ENCODE assay signal across 9 mouse cellular contexts in the genomic region with DNA sequence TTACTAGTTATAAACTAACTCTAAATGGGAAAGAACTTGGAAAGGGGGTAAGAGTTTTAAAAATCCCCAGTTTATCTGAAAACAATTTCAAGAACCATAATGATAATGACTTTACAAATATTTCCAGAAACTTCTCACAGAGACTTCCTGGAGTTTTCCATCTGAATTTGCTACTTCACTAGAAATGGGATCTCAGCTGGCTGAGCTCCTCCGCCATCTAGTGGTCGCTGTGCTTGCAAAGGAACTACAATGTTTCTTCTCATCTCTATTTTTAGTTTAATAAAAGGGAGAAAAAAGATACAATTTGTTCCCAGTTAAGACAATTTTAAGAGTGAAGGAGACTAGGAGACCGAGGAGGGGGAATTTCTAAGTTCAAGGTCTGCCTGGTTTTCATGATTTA. TPM values are rescaled to one million over a fixed set of nuclear protein-coding genes. Genes with fewer than 3 reads are reported as not detected.
DNase-seq lines count a peak whose midpoint lies in the region; ATAC-seq and TF ChIP-seq lines count a peak whose summit lies in the region.
"Had no signal": no experiment of that assay in that cellular context is flagged by ENCODE, and none has a peak within 500 bp of the region (broad histone marks: within the 10 kb centered on the region; RNA-seq: fewer than 3 reads in every experiment).

No protein-coding gene starts in this region.

- H3K4me2 ChIP-seq in liver, embryonic 11.5 days = no peak overlapping the region

- 27% methylated on average over 3 of the region's 3 CpGs for WGBS in liver, adult 2 months
- 22% methylated on average over 3 of the region's 3 CpGs for WGBS in liver, embryonic 11.5 days
- WGBS in lung, adult 2 months = 16% methylated on average over 3 of the region's 3 CpGs

- no peak overlapping the region for H3K9ac ChIP-seq in liver, adult 2 months (ENCODE audit: low read depth, low read length)
- H3K9ac ChIP-seq in liver, embryonic 11.5 days (ENCODE audit: low read depth, low read length) = no peak overlapping the region

- peak; percentile 52 to 57 for DNase-seq in cerebellum, adult 18-20 months
- peak; percentile 25 for DNase-seq in liver, adult 2 months (ENCODE audit: extremely low read depth, low read depth, low spot score)
- DNase-seq in liver, embryonic 11.5 days (ENCODE audit: low spot score) = no peak
- DNase-seq in brain, adult 2 months (ENCODE audit: low read depth, low spot score) = peak; percentile 83
- DNase-seq in induced T-regulatory cell, adult 2 months (ENCODE audit: low read depth) = peak; percentile 68
- no peak for DNase-seq in lung, adult 2 months

- no peaks in the 10 kb centered on the region for H3K79me2 ChIP-seq in liver, adult 2 months (ENCODE audit: control insufficient read depth, insufficient read depth, low read length)

- H3K27me3 ChIP-seq in liver, adult 2 months (ENCODE audit: control insufficient read depth, insufficient read depth, low read length) = no peaks in the 10 kb centered on the region
- H3K27me3 ChIP-seq in liver, embryonic 11.5 days (replicated peaks; ENCODE audit: control insufficient read depth, insufficient read depth, low read length) = no peaks in the 10 kb centered on the region
- no peaks in the 10 kb centered on the region for H3K27me3 ChIP-seq in testis, adult 2 months (ENCODE audit: control insufficient read depth, insufficient read depth, low read length)

- H3K4me3 ChIP-seq in liver, adult 2 months (ENCODE audit: insufficient read depth, low read depth, low read length) = no peak overlapping the region
- H3K4me3 ChIP-seq in liver, embryonic 11.5 days (ENCODE audit: low read depth, low read length) = no peak overlapping the region
- no peak overlapping the region for H3K4me3 ChIP-seq in lung, adult 2 months (replicated peaks; ENCODE audit: extremely low read depth, low read depth, low read length)
- no peak overlapping the region for H3K4me3 ChIP-seq in testis, adult 2 months (ENCODE audit: control insufficient read depth, low read depth, low read length)

- no peaks in the 10 kb centered on the region for H3K9me3 ChIP-seq in liver, embryonic 11.5 days (ENCODE audit: control insufficient read depth, low read length)

- H3K4me1 ChIP-seq in liver, adult 2 months (ENCODE audit: control insufficient read depth, insufficient read depth, low read length) = no peaks in the 10 kb centered on the region
- no peaks in the 10 kb centered on the region for H3K4me1 ChIP-seq in liver, embryonic 11.5 days (replicated peaks; ENCODE audit: control insufficient read depth, insufficient read depth, low read length)
- H3K4me1 ChIP-seq in lung, adult 2 months (ENCODE audit: control insufficient read depth, insufficient read depth, low read length) = no peaks in the 10 kb centered on the region
- no peaks in the 10 kb centered on the region for H3K4me1 ChIP-seq in testis, adult 2 months (ENCODE audit: control insufficient read depth, insufficient read depth, low read length)

- no peak for TF ChIP-seq POLR2A in liver, adult 2 months (IDR thresholded peaks at IDR 0.05; ENCODE audit: extremely low read depth, insufficient read depth, low read length)
- no peak for TF ChIP-seq POLR2A in lung, adult 2 months (IDR thresholded peaks at IDR 0.05; ENCODE audit: borderline replicate concordance, extremely low read depth, low read depth, low read length)
- no peak for TF ChIP-seq POLR2A in testis, adult 2 months (IDR thresholded peaks at IDR 0.05; ENCODE audit: control insufficient read depth, low read depth, low read length)

- H3K36me3 ChIP-seq in liver, adult 2 months (ENCODE audit: control insufficient read depth, insufficient read depth, low read length) = peaks cover 62% of the 10 kb centered on the region
- peaks cover 39% of the 10 kb centered on the region for H3K36me3 ChIP-seq in liver, embryonic 11.5 days (ENCODE audit: control insufficient read depth, insufficient read depth, low read length)
- peaks cover 6% of the 10 kb centered on the region for H3K36me3 ChIP-seq in testis, adult 2 months (ENCODE audit: control insufficient read depth, insufficient read depth, low read length)

- ATAC-seq in cerebellum, adult (ENCODE audit: insufficient number of reproducible peaks, low FRiP score, low TSS enrichment) = no peak
- ATAC-seq in liver, embryonic 11.5 days (replicated peaks; ENCODE audit: low FRiP score) = no peak

- peak; percentile 69 for TF ChIP-seq CTCF in liver, adult 2 months (IDR thresholded peaks at IDR 0.05; ENCODE audit: low read depth, low read length)
- TF ChIP-seq CTCF in lung, adult 2 months (IDR thresholded peaks at IDR 0.05; ENCODE audit: insufficient read depth, low read length) = peak; percentile 79
- TF ChIP-seq CTCF in testis, adult 2 months (IDR thresholded peaks at IDR 0.05; ENCODE audit: control insufficient read depth, insufficient read depth, insufficient replicate concordance, low read depth, low read length) = peak; percentile 9; the same call in 1 of the 2 replicates

- no peak overlapping the region for H3K27ac ChIP-seq in liver, adult 2 months (replicated peaks; ENCODE audit: insufficient read depth, low read depth, low read length)
- H3K27ac ChIP-seq in liver, embryonic 11.5 days (ENCODE audit: low read depth, low read length) = no peak overlapping the region
- H3K27ac ChIP-seq in testis, adult 2 months (ENCODE audit: control insufficient read depth, insufficient read depth, low read depth, low read length) = no peak overlapping the region
- H3K27ac ChIP-seq: macrophage had no signal

RNA-seq across cellular contexts. Expression of a gene that starts 13.4 kb away (rescaled TPM):
- 13.8 and 15.9 TPM in 2 replicates for total RNA-seq in liver, adult 2 months (2014; rRNA removed)
- 5.1 and 6.4 TPM in 2 replicates for polyA plus RNA-seq in liver, adult 2 months (2012; rRNA removed)
- polyA plus RNA-seq in liver, embryonic 11.5 days (2014; fragmentation: Nextera tagmentation; extraction: Ambion mirVana) = 22.7 and 25.3 TPM in 2 replicates
- 16.9 and 20.9 TPM in 2 replicates for polyA plus RNA-seq in lung, adult 2 months (2012; rRNA removed)
- polyA plus RNA-seq in testis, adult 2 months (2012; rRNA removed) = 3.2 and 3.9 TPM in 2 replicates

RNA-seq across cellular contexts. Expression of a gene that starts 13.7 kb away (rescaled TPM):
- 6.1 and 7.7 TPM in 2 replicates for total RNA-seq in liver, adult 2 months (2014; rRNA removed)
- 2.1 and 2.5 TPM in 2 replicates for polyA plus RNA-seq in liver, adult 2 months (2012; rRNA removed)
- 35.8 and 38.7 TPM in 2 replicates for polyA plus RNA-seq in liver, embryonic 11.5 days (2014; fragmentation: Nextera tagmentation; extraction: Ambion mirVana)
- polyA plus RNA-seq in lung, adult 2 months (2012; rRNA removed) = 6.5 and 6.6 TPM in 2 replicates
- 11.2 and 11.7 TPM in 2 replicates for polyA plus RNA-seq in testis, adult 2 months (2012; rRNA removed)

RNA-seq across cellular contexts. Expression of a gene that starts 16.0 kb away (rescaled TPM):
- total RNA-seq in liver, adult 2 months (2014; rRNA removed) = 0.13 and 0.18 TPM in 2 replicates
- not detected in 2 replicates for polyA plus RNA-seq in liver, adult 2 months (2012; rRNA removed)
- 4.1 and 4.3 TPM in 2 replicates for polyA plus RNA-seq in liver, embryonic 11.5 days (2014; fragmentation: Nextera tagmentation; extraction: Ambion mirVana)
- 0.06 and 0.17 TPM in 2 replicates for polyA plus RNA-seq in lung, adult 2 months (2012; rRNA removed)
- 28.5 and 30.0 TPM in 2 replicates for polyA plus RNA-seq in testis, adult 2 months (2012; rRNA removed)

RNA-seq across cellular contexts. Expression of a gene that starts 41.3 kb away (rescaled TPM):
- 6.6 and 7.3 TPM in 2 replicates for total RNA-seq in liver, adult 2 months (2014; rRNA removed)
- 3.8 and 4.3 TPM in 2 replicates for polyA plus RNA-seq in liver, adult 2 months (2012; rRNA removed)
- polyA plus RNA-seq in liver, embryonic 11.5 days (2014; fragmentation: Nextera tagmentation; extraction: Ambion mirVana) = 8.1 and 9.0 TPM in 2 replicates
- polyA plus RNA-seq in lung, adult 2 months (2012; rRNA removed) = 6.8 and 6.9 TPM in 2 replicates
- 8.4 and 8.8 TPM in 2 replicates for polyA plus RNA-seq in testis, adult 2 months (2012; rRNA removed)

Comparison
In these comparisons a context has a peak if more than half of its experiments do, and no peak if none do; other contexts are left out.
1. DNase-seq: peak in cerebellum, adult 18-20 months (2 of 2), liver, adult 2 months (single experiment), brain, adult 2 months (single experiment) and induced T-regulatory cell, adult 2 months (single experiment); none in liver, embryonic 11.5 days (single experiment) and lung, adult 2 months (single experiment).
2. CTCF ChIP-seq: peak in every context shown above with its lines; median percentile 79 in lung, adult 2 months; 69 in liver, adult 2 months; 9 in testis, adult 2 months.